Mouse (Mus musculus): ENCODE results near the gene Fbxo46. TPM values are rescaled to one million over a fixed set of nuclear protein-coding genes. Genes with fewer than 3 reads are reported as not detected.

Gene Fbxo46
- polyA plus RNA-seq, 1 experiment = 7.6 TPM

- no peak overlapping the region for H3K4me3 ChIP-seq (replicated peaks; ENCODE audit: insufficient read depth, low read depth, low read length)
- TF ChIP-seq CTCF (IDR thresholded peaks at IDR 0.05; ENCODE audit: borderline replicate concordance, insufficient read depth, low read depth, low read length) = no peak
- no peak for TF ChIP-seq POLR2A (IDR thresholded peaks at IDR 0.05; ENCODE audit: borderline replicate concordance, insufficient read depth, low read length)
- no peak overlapping the region for H3K27ac ChIP-seq (ENCODE audit: insufficient read depth, low read length)
- WGBS = 8% methylated on average over 6 of the region's 6 CpGs
- H3K4me1 ChIP-seq (ENCODE audit: control insufficient read depth, insufficient read depth, low read length) = peaks cover 7% of the 10 kb centered on the region
- DNase-seq = no peak
- H3K27me3 ChIP-seq (ENCODE audit: control insufficient read depth, insufficient read depth, low read length) = no peaks in the 10 kb centered on the region
Observed at GRCm38 (mm10) chr7:19164189-19164588, 44.5 kb downstream of the Fbxo46 start.

GRCm38 (mm10) chr7:19164978-19165377 is 45.3 kb downstream of the Fbxo46 start:
- TF ChIP-seq CTCF (IDR thresholded peaks at IDR 0.05; ENCODE audit: borderline replicate concordance, insufficient read depth, low read depth, low read length) = no peak
- TF ChIP-seq POLR2A (IDR thresholded peaks at IDR 0.05; ENCODE audit: borderline replicate concordance, insufficient read depth, low read length) = no peak
- WGBS = 19% methylated on average over 13 of the region's 13 CpGs
- H3K4me3 ChIP-seq (replicated peaks; ENCODE audit: insufficient read depth, low read depth, low read length) = no peak overlapping the region
- no peaks in the 10 kb centered on the region for H3K27me3 ChIP-seq (ENCODE audit: control insufficient read depth, insufficient read depth, low read length)
- no peak overlapping the region for H3K27ac ChIP-seq (ENCODE audit: insufficient read depth, low read length)
- H3K4me1 ChIP-seq (ENCODE audit: control insufficient read depth, insufficient read depth, low read length) = no peaks in the 10 kb centered on the region; the same call in none of the 2 replicates
- no peak for DNase-seq

- Histone ChIP-seq H3K27me3 (ENCODE audit: control insufficient read depth, insufficient read depth, low read length) (no peaks in the 10 kb centered on the region), H3K27ac (ENCODE audit: insufficient read depth, low read length) (no peak within 1 kb of the TSS), H3K4me1 (ENCODE audit: control insufficient read depth, insufficient read depth, low read length) (peaks cover 3% of the 10 kb centered on the region; the same call in 1 of the 2 replicates), H3K4me3 (replicated peaks; ENCODE audit: insufficient read depth, low read depth, low read length) (no peak within 1 kb of the TSS)
- no peak for TF ChIP-seq POLR2A (IDR thresholded peaks at IDR 0.05; ENCODE audit: borderline replicate concordance, insufficient read depth, low read length)
- 26% methylated on average over 14 of the region's 14 CpGs for WGBS
- DNase-seq = no peak
Observed at GRCm38 (mm10) chr7:19165656-19166423, 46.2 kb downstream of the Fbxo46 start, which contains the start of gene Gipr. Gene Gipr, minus strand, starts transcription at chr7:19166127.

DNA sequence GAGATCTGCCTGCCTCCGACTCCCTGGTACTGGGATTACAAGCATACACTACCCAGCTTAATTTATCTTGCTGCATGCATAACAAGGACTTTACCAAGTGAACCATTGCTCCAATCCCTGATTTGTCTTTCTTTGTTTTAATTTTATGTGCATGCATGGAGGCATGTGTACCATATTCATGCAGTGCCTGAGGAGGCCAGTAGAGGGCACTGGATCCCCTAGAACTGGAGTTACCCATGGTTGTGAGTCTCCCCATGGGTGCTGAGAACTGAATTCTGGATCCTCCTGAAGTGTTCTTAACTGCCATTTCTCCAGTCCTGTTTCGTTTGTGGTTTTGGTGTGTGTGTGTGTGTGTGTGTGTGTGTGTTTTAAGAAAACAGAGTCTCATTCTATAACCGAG is 47.3 kb downstream of the Fbxo46 start:
- Histone ChIP-seq H3K27ac (ENCODE audit: insufficient read depth, low read length) (no peak overlapping the region), H3K4me1 (ENCODE audit: control insufficient read depth, insufficient read depth, low read length) (peaks cover 8% of the 10 kb centered on the region), H3K4me3 (replicated peaks; ENCODE audit: insufficient read depth, low read depth, low read length) (no peak overlapping the region), H3K27me3 (ENCODE audit: control insufficient read depth, insufficient read depth, low read length) (no peaks in the 10 kb centered on the region)
- TF ChIP-seq POLR2A (IDR thresholded peaks at IDR 0.05; ENCODE audit: borderline replicate concordance, insufficient read depth, low read length) = no peak
- no peak for TF ChIP-seq CTCF (IDR thresholded peaks at IDR 0.05; ENCODE audit: borderline replicate concordance, insufficient read depth, low read depth, low read length)
- DNase-seq = no peak
- WGBS = 89% methylated on average over 3 of the region's 3 CpGs

GRCm38 (mm10) chr7:19169506-19169905 is 49.8 kb downstream of the Fbxo46 start:
- no peak for DNase-seq
- H3K27ac ChIP-seq (ENCODE audit: insufficient read depth, low read length) = no peak overlapping the region
- TF ChIP-seq CTCF (IDR thresholded peaks at IDR 0.05; ENCODE audit: borderline replicate concordance, insufficient read depth, low read depth, low read length) (no peak), POLR2A (IDR thresholded peaks at IDR 0.05; ENCODE audit: borderline replicate concordance, insufficient read depth, low read length) (no peak)
- H3K27me3 ChIP-seq (ENCODE audit: control insufficient read depth, insufficient read depth, low read length) = no peaks in the 10 kb centered on the region
- 78% methylated on average over 10 of the region's 10 CpGs for WGBS
- H3K4me1 ChIP-seq (ENCODE audit: control insufficient read depth, insufficient read depth, low read length) = peaks cover 11% of the 10 kb centered on the region
- no peak overlapping the region for H3K4me3 ChIP-seq (replicated peaks; ENCODE audit: insufficient read depth, low read depth, low read length)

GRCm38 (mm10) chr7:19170142-19170541 is 50.5 kb downstream of the Fbxo46 start:
- peaks cover 11% of the 10 kb centered on the region for H3K4me1 ChIP-seq (ENCODE audit: control insufficient read depth, insufficient read depth, low read length)
- no peak for DNase-seq
- no peaks in the 10 kb centered on the region for H3K27me3 ChIP-seq (ENCODE audit: control insufficient read depth, insufficient read depth, low read length)
- H3K27ac ChIP-seq (ENCODE audit: insufficient read depth, low read length) = no peak overlapping the region
- no peak overlapping the region for H3K4me3 ChIP-seq (replicated peaks; ENCODE audit: insufficient read depth, low read depth, low read length)
- WGBS = 28% methylated on average over 8 of the region's 8 CpGs
- no peak for TF ChIP-seq CTCF (IDR thresholded peaks at IDR 0.05; ENCODE audit: borderline replicate concordance, insufficient read depth, low read depth, low read length)

DNA sequence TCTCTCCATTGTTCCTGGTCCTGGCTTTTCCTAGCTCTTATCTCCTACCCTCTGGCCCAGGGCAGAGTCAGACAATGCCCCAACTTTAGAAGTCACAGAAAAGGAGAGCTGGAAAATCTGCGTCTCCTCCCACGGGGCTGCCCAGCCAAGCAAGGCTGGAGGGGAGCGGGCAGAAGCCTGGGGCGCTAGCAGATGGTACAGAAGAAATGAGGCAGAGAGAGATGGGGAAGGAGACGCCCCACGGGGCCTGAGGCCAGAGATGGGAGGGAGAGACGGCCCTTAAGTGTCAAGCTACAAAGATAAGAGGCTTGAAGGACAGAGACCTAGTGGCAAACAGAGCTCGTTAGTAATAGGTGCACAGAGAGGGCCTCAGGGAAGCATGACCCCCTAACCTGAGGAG is 52.2 kb downstream of the Fbxo46 start:
- DNase-seq = peak; percentile 58 to 61
- WGBS = 10% methylated on average over 8 of the region's 8 CpGs
- TF ChIP-seq POLR2A (IDR thresholded peaks at IDR 0.05; ENCODE audit: borderline replicate concordance, insufficient read depth, low read length) (no peak), CTCF (IDR thresholded peaks at IDR 0.05; ENCODE audit: borderline replicate concordance, insufficient read depth, low read depth, low read length) (no peak)
- Histone ChIP-seq H3K4me1 (ENCODE audit: control insufficient read depth, insufficient read depth, low read length) (peaks cover 11% of the 10 kb centered on the region), H3K27ac (ENCODE audit: insufficient read depth, low read length) (peak overlapping the region; percentile 20; the same call in 1 of the 2 replicates), H3K4me3 (replicated peaks; ENCODE audit: insufficient read depth, low read depth, low read length) (no peak overlapping the region), H3K27me3 (ENCODE audit: control insufficient read depth, insufficient read depth, low read length) (no peaks in the 10 kb centered on the region)

GRCm38 (mm10) chr7:19172874-19173273 is 53.2 kb downstream of the Fbxo46 start:
- DNase-seq = peak; percentile 56 to 64
- peak; percentile 58 for TF ChIP-seq CTCF (IDR thresholded peaks at IDR 0.05; ENCODE audit: borderline replicate concordance, insufficient read depth, low read depth, low read length)
- TF ChIP-seq POLR2A (IDR thresholded peaks at IDR 0.05; ENCODE audit: borderline replicate concordance, insufficient read depth, low read length) = no peak
- WGBS = 20% methylated on average over 17 of the region's 17 CpGs
- H3K4me1 ChIP-seq (ENCODE audit: control insufficient read depth, insufficient read depth, low read length) = peaks cover 11% of the 10 kb centered on the region
- no peaks in the 10 kb centered on the region for H3K27me3 ChIP-seq (ENCODE audit: control insufficient read depth, insufficient read depth, low read length)
- no peak overlapping the region for H3K27ac ChIP-seq (ENCODE audit: insufficient read depth, low read length)
- H3K4me3 ChIP-seq (replicated peaks; ENCODE audit: insufficient read depth, low read depth, low read length) = no peak overlapping the region

Measured in cerebellum, adult 2 months (tissue).